Mouse (Mus musculus) E14TG2a.4 (cell line): ENCODE data around the gene Tesk2.

ENCODE experiments used
- CTCF ChIP-seq: conservative IDR thresholded peaks from 2 replicates; pipeline ENCODE4 v1.5.1; 2014; ENCODE audit warnings: low read length
- POU5F1 ChIP-seq: IDR thresholded peaks from 2 replicates; pipeline ENCODE4 v1.6.1; 2014; ENCODE audit warnings: low read length, borderline replicate concordance

- TF ChIP-seq CTCF (no peak), POU5F1 (no peak)
Measured at GRCm38 (mm10) chr4:116700964-116701363, 19.8 kb upstream of the Tesk2 start.
